Mouse (Mus musculus): ENCODE results near the gene Gm128. TPM values are rescaled to one million over a fixed set of nuclear protein-coding genes. Genes with fewer than 3 reads are reported as not detected.
"Not testable (repeated sequence)": the region's sequence is repeated elsewhere in the genome, so short reads cannot be mapped to it uniquely, and the experiment has no call there.

The Gm128 gene
- polyA plus RNA-seq, 1 experiment from 2014 or later = 0.37 TPM

DNA sequence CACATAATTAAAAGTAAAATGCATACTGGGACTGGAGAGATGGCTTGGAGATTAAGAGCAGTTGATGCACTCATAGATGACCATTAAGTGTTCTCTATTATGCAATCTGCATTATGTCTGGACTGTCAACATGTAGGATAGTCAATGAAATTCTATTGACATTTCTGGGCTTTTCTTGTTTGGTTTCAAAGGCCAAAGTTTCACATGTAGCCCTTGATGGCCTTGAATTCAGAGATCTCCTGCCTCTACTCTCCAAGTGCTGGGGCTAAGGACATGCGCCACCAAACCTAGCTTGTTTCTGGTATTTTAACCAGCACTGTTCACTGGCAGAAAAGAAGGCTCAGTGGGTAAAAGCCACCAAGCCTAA is 27.8 kb downstream of the Gm128 start:
- Histone ChIP-seq H3K9ac (no peak overlapping the region), H3K4me3 (no peak overlapping the region), H3K27ac (replicated peaks) (no peak overlapping the region), H3K36me3 (peaks cover 60% of the 10 kb centered on the region), H3K27me3 (replicated peaks) (no peaks in the 10 kb centered on the region), H3K4me1 (peaks cover 17% of the 10 kb centered on the region), H3K4me2 (no peak overlapping the region), H3K9me3 (no peaks in the 10 kb centered on the region)
- WGBS = 100% methylated on average over 1 of the region's 1 CpGs
- ATAC-seq (ENCODE audit: extremely low read depth, insufficient number of reproducible peaks, low FRiP score, low TSS enrichment) = no peak

DNA sequence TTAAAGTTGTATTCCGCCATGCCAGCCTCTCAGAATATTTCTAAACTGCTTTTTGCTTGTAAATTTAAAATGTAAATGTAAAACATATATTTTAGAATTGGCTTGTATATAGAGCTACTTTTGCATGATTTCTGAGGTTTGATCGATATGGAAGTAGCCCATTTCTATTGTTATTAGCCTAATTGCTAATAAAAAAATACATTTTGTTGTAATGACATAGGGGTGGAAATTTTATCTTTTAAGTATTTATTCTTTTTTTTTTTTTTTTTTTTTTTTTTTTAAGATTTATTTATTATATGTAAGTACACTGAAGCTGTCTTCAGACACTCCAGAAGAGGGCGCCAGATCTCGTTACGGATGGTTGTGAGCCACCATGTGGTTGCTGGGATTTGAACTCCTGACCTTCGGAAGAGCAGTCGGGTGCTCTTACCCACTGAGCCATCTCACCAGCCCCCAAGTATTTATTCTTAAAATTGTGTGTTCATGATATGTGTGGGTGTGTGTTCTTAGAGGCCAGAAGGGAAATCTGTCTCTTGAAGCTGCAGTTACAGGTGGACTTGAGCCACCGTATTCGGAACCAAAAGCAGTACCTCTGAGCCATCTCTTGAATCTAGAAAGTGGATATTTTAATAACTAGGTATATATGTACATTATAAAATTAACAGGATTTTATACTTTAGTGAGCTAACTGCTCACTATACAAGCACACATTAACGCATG is 28.3 kb downstream of the Gm128 start:
- not testable (repeated sequence) for H3K4me2 ChIP-seq; H3K27me3 ChIP-seq (replicated peaks); H3K9me3 ChIP-seq; ATAC-seq (ENCODE audit: extremely low read depth, insufficient number of reproducible peaks, low FRiP score, low TSS enrichment); H3K4me3 ChIP-seq; H3K9ac ChIP-seq; H3K27ac ChIP-seq (replicated peaks)
- Histone ChIP-seq H3K4me1 (peaks cover 12% of the 10 kb centered on the region), H3K36me3 (peaks cover 65% of the 10 kb centered on the region)
- 79% methylated on average over 10 of the region's 10 CpGs for WGBS

DNA sequence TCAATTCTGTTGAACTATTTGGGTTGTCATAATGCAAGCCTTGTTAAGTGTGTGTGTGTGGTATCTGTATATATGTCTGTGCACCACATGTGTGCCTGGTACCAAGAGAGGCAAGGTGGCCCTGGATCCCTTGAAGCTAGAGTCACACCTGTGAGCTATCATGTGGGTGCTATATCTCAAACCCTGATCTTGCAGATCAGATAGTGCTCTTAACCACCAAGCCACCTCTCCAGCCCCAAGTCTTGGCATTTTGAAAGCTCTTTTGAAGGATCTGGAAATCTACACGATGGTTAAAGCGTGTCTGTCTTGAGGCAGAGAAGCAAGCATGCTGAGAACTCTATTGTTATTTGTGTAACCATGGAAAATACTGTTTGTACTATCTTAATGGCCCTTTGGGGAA is 30.8 kb downstream of the Gm128 start:
- H3K27me3 ChIP-seq (replicated peaks) = no peaks in the 10 kb centered on the region
- no peak overlapping the region for H3K27ac ChIP-seq (replicated peaks)
- no peaks in the 10 kb centered on the region for H3K4me1 ChIP-seq
- no peak overlapping the region for H3K9ac ChIP-seq
- H3K36me3 ChIP-seq = peaks cover 83% of the 10 kb centered on the region
- H3K9me3 ChIP-seq = no peaks in the 10 kb centered on the region
- 88% methylated on average over 2 of the region's 2 CpGs for WGBS
- H3K4me3 ChIP-seq = no peak overlapping the region
- ATAC-seq (ENCODE audit: extremely low read depth, insufficient number of reproducible peaks, low FRiP score, low TSS enrichment) = no peak
- H3K4me2 ChIP-seq = no peak overlapping the region

DNA sequence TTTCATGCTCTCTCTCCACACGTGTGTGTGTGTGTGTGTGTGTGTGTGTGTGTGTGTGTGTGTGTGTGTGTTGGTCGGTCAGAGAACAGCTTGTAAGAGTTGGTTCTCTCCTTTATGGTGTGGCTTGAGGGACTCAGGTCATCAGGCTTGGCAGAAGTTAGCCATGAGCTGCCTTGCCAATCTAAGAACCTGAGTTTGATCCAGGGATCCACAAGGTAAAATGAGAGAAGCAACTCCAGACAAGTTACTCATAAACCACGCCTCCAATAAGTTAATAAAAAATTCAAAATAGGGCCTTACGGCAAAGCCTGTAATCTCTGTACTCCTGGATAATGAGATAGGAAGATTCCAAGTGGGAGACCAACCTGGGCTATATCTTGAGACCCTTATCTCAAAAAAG is 33.1 kb downstream of the Gm128 start:
- ATAC-seq (ENCODE audit: extremely low read depth, insufficient number of reproducible peaks, low FRiP score, low TSS enrichment) = no peak
- no peak overlapping the region for H3K27ac ChIP-seq (replicated peaks)
- H3K9ac ChIP-seq = no peak overlapping the region
- H3K9me3 ChIP-seq = no peaks in the 10 kb centered on the region
- H3K4me1 ChIP-seq = no peaks in the 10 kb centered on the region
- H3K4me2 ChIP-seq = no peak overlapping the region
- H3K36me3 ChIP-seq = peaks cover 85% of the 10 kb centered on the region
- no peak overlapping the region for H3K4me3 ChIP-seq
- 86% methylated on average over 4 of the region's 4 CpGs for WGBS
- no peaks in the 10 kb centered on the region for H3K27me3 ChIP-seq (replicated peaks)

DNA sequence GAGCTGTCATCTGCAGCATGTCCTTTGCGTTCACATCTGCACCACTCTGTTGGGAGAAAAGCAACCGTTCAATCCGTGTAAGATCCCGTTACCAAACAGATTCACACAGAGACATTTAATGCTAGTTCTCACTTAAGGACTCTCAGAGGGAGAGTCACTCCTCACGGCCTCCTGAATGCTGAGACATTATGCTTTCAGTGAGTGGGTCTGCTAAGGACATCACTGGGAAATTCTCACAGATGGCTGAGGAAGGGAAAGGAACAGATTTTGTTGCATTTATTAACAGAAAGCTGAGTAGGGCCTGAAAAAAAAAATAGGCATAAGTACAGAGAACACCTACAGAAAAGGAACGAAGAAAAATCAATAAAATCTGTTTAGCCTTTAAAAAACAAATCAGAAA is 37.5 kb downstream of the Gm128 start:
- H3K36me3 ChIP-seq = peaks cover 98% of the 10 kb centered on the region
- no peaks in the 10 kb centered on the region for H3K27me3 ChIP-seq (replicated peaks)
- no peaks in the 10 kb centered on the region for H3K9me3 ChIP-seq
- H3K4me1 ChIP-seq = no peaks in the 10 kb centered on the region
- H3K4me2 ChIP-seq = no peak overlapping the region
- 85% methylated on average over 6 of the region's 6 CpGs for WGBS
- no peak overlapping the region for H3K9ac ChIP-seq
- no peak overlapping the region for H3K27ac ChIP-seq (replicated peaks)
- no peak for ATAC-seq (ENCODE audit: extremely low read depth, insufficient number of reproducible peaks, low FRiP score, low TSS enrichment)
- no peak overlapping the region for H3K4me3 ChIP-seq

DNA sequence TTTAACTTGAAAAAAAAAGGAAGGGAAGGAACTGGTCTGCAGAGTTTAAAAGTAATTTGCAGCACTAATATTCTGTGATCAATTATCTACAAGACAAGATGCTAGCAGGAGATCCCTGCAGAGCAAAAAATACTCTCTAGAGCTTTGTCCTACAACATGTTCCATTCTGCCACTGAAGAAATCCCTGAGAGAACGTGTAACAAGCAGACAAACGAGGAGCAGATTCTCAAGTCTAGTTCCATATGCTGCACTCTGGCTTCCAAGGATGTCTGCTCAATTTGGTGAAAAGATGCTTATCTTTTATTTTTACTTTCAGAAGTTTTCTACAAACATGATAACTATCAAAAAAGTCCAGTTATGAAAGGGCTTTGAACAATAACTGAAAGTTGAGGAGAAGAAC is 40.8 kb downstream of the Gm128 start:
- no peaks in the 10 kb centered on the region for H3K9me3 ChIP-seq
- H3K4me3 ChIP-seq = no peak overlapping the region
- H3K27me3 ChIP-seq (replicated peaks) = no peaks in the 10 kb centered on the region
- 93% methylated on average over 2 of the region's 2 CpGs for WGBS
- ATAC-seq (ENCODE audit: extremely low read depth, insufficient number of reproducible peaks, low FRiP score, low TSS enrichment) = no peak
- no peaks in the 10 kb centered on the region for H3K4me1 ChIP-seq
- no peak overlapping the region for H3K4me2 ChIP-seq
- no peak overlapping the region for H3K9ac ChIP-seq
- no peak overlapping the region for H3K27ac ChIP-seq (replicated peaks)
- peaks cover 99% of the 10 kb centered on the region for H3K36me3 ChIP-seq

DNA sequence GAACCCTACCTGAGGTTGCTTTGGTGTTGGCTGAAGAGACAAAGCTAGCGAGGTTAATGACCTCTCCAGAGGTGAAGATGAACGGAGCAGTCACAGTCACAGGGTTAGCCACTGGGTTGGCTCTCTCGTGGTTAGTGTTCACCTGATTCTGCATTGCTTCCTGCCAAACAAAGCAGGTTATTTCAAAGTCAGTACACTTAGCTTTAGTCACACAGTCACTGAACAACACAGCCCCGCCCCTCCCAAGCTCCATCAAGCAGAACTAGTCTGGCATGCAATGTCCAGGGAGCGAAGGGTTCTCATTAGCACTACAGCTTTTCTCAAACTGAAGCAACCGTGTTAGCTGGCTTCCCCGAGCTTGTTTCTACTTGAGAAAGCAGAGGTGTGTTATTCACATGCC is 41.3 kb downstream of the Gm128 start:
- WGBS = 86% methylated on average over 7 of the region's 7 CpGs
- H3K4me1 ChIP-seq = no peaks in the 10 kb centered on the region
- no peak for ATAC-seq (ENCODE audit: extremely low read depth, insufficient number of reproducible peaks, low FRiP score, low TSS enrichment)
- H3K4me3 ChIP-seq = no peak overlapping the region
- H3K36me3 ChIP-seq = peaks cover 99% of the 10 kb centered on the region
- no peaks in the 10 kb centered on the region for H3K9me3 ChIP-seq
- H3K27ac ChIP-seq (replicated peaks) = no peak overlapping the region
- no peaks in the 10 kb centered on the region for H3K27me3 ChIP-seq (replicated peaks)
- no peak overlapping the region for H3K9ac ChIP-seq
- H3K4me2 ChIP-seq = no peak overlapping the region

DNA sequence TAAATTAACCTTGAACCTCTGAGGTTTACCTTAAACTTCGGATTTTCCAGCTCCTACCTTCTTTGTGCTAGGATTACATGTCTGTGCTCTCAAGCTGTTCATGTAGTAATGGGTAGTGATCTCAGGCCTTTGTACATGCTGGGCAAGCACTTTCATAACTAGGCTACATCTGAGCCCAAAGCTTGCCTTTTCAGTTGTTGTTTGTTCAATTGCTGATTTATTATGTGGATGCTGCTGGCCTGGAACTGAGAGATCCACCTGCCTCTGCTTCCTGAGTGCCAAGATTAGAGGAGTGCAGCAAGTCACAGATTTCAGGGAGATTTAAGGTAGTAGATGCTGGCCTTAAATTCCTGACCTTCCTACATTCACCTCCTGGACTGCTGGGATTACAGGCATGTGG is 42.3 kb downstream of the Gm128 start:
- H3K4me3 ChIP-seq = no peak overlapping the region
- peaks cover 99% of the 10 kb centered on the region for H3K36me3 ChIP-seq
- no peak overlapping the region for H3K4me2 ChIP-seq
- no peak overlapping the region for H3K27ac ChIP-seq (replicated peaks)
- no peaks in the 10 kb centered on the region for H3K27me3 ChIP-seq (replicated peaks)
- no peaks in the 10 kb centered on the region for H3K9me3 ChIP-seq
- 40% methylated on average over 1 of the region's 1 CpGs for WGBS
- no peaks in the 10 kb centered on the region for H3K4me1 ChIP-seq
- H3K9ac ChIP-seq = no peak overlapping the region
- ATAC-seq (ENCODE audit: extremely low read depth, insufficient number of reproducible peaks, low FRiP score, low TSS enrichment) = no peak

DNA sequence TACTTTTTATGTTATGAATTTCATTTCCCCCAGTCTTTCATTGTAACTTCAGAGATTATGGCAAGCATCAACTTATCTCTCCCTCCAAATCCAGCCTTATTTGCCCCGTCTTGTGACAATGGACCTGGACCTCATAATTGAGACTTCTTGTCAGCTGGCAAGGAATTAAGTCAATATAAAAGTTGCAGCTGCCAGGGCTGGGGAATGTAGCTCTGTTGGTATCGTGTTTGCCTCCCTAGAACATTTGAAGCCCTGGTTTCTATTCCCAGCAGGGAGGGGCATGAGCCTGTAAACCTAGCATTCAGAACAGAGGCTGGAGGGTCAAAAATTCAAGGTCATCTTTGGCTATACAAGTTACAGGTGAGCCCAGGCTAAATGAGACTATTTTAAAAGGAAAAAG is 45.6 kb downstream of the Gm128 start:
- WGBS = 86% methylated on average over 2 of the region's 2 CpGs
- H3K4me1 ChIP-seq = no peaks in the 10 kb centered on the region
- no peak overlapping the region for H3K4me2 ChIP-seq
- peaks cover 82% of the 10 kb centered on the region for H3K36me3 ChIP-seq
- H3K27me3 ChIP-seq (replicated peaks) = no peaks in the 10 kb centered on the region
- no peak for ATAC-seq (ENCODE audit: extremely low read depth, insufficient number of reproducible peaks, low FRiP score, low TSS enrichment)
- H3K27ac ChIP-seq (replicated peaks) = no peak overlapping the region
- no peaks in the 10 kb centered on the region for H3K9me3 ChIP-seq
- no peak overlapping the region for H3K9ac ChIP-seq
- no peak overlapping the region for H3K4me3 ChIP-seq

DNA sequence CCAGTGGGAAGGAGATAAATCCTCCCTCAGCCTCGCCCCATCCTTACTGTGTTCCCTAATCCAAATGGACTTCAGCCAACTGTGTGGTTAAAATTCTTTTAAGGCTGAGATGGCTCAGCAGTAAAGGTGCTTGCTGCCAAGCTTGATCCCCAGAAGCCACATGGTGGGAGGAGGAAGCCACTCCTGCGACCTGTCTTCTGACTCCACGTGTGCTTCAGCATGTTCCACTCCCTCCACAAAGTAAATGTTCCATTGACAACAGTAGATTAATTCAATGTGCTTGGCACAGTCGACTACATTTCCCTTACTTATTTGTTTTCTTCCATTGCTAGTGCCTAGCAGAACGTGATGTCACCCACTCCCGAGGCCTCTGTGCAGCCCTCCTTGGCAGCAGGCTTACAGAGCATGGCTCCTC is 46.7 kb downstream of the Gm128 start:
- H3K27ac ChIP-seq (replicated peaks) = no peak overlapping the region
- 78% methylated on average over 6 of the region's 6 CpGs for WGBS
- H3K4me2 ChIP-seq = no peak overlapping the region
- no peak for ATAC-seq (ENCODE audit: extremely low read depth, insufficient number of reproducible peaks, low FRiP score, low TSS enrichment)
- no peak overlapping the region for H3K4me3 ChIP-seq
- H3K9me3 ChIP-seq = no peaks in the 10 kb centered on the region
- H3K36me3 ChIP-seq = peaks cover 81% of the 10 kb centered on the region
- no peaks in the 10 kb centered on the region for H3K4me1 ChIP-seq
- no peak overlapping the region for H3K9ac ChIP-seq
- H3K27me3 ChIP-seq (replicated peaks) = no peaks in the 10 kb centered on the region

Measured in heart, embryonic 13.5 days (tissue).